Mouse (Mus musculus) liver, embryonic 14 days (tissue): ENCODE data around the gene Ppfibp2. TPM values are rescaled to one million over a fixed set of nuclear protein-coding genes. Genes with fewer than 3 reads are reported as not detected.

ENCODE experiments used
- polyA plus RNA-seq: library from polyadenylated mRNA; depleted of rRNA; stranded (reverse); fragments of >200 nt; gene quantifications from 2 replicates; pipeline ENCODE4 v1.2.3, GENCODE M21; 2012; rRNA removed

The Ppfibp2 gene
- 2.5 and 2.6 TPM in 2 replicates for polyA plus RNA-seq

GRCm38 (mm10) chr7:107594857-107595402 lies at the start of gene Ppfibp2:
Gene Ppfibp2 (plus strand): TSS chr7:107595207.

DNA sequence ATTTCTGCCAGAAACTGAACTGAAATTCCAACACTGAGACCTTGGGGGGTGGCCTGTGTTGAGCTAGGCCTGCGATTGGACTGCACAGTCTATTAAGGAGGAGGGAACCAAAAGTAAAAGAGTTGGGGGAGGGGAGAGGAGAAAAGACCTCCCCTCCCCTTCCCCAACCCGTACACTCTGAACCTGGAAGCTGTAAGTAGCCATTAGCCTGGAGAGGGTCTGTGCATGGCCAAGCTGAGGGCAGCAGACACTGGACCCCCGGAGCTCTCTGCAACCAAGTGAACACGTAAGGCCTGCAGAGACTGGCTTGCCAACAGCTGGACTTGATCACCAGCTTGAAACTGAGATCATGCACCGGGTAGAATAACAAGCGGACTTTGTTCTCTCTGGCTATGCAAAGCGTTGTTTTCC lies 27.7 kb upstream of the Ppfibp2 start, which contains the start of gene Olfml1:
Gene Olfml1, plus strand, starts transcription at position 186 of the 411 bp plus-strand sequence.

DNA sequence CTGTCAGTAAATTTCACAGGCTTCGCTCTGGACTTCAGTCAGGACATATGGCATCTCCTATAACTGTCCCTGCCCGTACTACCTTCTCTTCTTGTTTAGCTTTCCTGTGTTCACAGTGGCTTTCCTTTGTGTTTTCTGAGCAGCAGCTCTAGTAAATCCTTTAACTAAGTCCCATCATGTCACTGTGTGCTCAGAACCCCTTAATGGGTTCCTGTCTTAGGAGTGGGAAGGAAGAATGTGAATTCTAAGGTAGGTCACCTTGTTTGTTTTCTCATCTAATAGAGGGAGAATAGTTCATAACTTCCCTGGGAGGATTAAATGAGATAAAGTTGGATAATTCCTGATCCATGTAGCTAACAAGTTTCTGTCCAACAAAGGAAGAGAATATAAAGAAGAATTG lies 30.1 kb downstream of the Ppfibp2 start, which contains the start of gene 5330417H12Rik:
Gene 5330417H12Rik, minus strand, starts transcription at position 101 of the 400 bp plus-strand sequence.

GRCm38 (mm10) chr7:107757308-107758151 lies 162.5 kb downstream of the Ppfibp2 start, which contains the start of gene Cyb5r2:
Gene Cyb5r2 (minus strand): TSS chr7:107758032.

Other genes with a start within 250 kb of the Ppfibp2 start
- gene Syt9, start 224.5 kb upstream of the Ppfibp2 start, polyA plus RNA-seq: 0.16 and 0.17 TPM in 2 replicates
- 0.66 and 0.74 TPM in 2 replicates for gene Olfml1, start 27.8 kb upstream of the Ppfibp2 start, polyA plus RNA-seq
- gene 5330417H12Rik, start 30.0 kb downstream of the Ppfibp2 start, polyA plus RNA-seq: not detected in 2 replicates
- gene Cyb5r2, start 162.8 kb downstream of the Ppfibp2 start, polyA plus RNA-seq: 0.01 and 0.03 TPM in 2 replicates
- gene Ovch2, start 206.0 kb downstream of the Ppfibp2 start, polyA plus RNA-seq: not detected in 2 replicates
- not detected in 2 replicates for gene Olfr467, start 217.1 kb downstream of the Ppfibp2 start, polyA plus RNA-seq
- gene Olfr469, start 230.3 kb downstream of the Ppfibp2 start, polyA plus RNA-seq: not detected in 2 replicates